Mouse (Mus musculus) A20 (cell line): Measurements from ENCODE around the gene Dhrs2.

ENCODE experiments used
- DNase-seq: peaks from one replicate; pipeline ENCODE4 v3.0.0-alpha.2; 2011; ENCODE audit warnings: low read depth, low spot score

Dhrs2 gene

GRCm38 (mm10) chr14:55221707-55222106 is at the start of gene Dhrs2:
TSS of gene Dhrs2 (plus strand) at chr14:55222007.
- DNase-seq: no peak

- no peak for DNase-seq
Measured at GRCm38 (mm10) chr14:55174164-55174563, 47.6 kb upstream of the Dhrs2 start.

DNA sequence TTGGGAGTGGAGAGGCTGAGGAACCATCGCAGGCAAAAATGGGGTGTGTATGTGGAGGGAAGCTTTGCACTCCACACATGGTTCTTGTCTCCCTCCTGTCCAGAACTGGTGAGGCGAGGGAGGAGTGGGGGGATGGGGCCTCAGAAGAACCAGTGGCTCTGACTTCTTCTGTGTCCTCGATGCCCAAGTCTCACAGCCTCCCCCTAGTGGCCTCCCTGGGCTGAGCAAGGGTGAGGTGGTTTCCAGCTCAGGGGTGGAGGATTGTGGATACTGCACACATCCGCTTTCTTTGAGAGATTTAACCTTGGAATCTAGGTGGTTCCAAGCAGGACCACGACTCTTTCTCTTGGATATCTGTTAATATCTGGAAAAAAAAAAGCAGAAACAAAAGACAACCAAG is 44.5 kb upstream of the Dhrs2 start:
- peak; percentile 61 for DNase-seq

DNA sequence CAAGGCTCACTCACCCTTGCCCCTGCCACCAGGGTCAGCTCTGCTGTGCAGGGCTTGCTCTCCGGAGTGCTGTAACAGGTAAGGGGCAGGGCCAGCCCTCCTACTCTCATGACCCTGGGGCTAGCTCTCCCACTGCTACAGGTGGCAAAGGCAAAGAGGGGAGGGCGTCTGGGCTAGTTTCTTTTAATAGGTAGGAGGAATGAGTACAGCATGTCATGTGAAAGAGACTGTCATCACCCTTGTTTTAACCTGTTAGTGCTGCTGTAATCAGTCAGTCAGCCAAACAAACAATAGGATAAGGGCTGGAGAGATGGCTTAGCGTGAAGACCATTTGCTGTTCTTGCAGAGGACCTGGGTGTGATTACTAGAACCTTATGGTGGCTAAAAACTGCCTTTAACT is 40.9 kb upstream of the Dhrs2 start:
- no peak for DNase-seq

DNA sequence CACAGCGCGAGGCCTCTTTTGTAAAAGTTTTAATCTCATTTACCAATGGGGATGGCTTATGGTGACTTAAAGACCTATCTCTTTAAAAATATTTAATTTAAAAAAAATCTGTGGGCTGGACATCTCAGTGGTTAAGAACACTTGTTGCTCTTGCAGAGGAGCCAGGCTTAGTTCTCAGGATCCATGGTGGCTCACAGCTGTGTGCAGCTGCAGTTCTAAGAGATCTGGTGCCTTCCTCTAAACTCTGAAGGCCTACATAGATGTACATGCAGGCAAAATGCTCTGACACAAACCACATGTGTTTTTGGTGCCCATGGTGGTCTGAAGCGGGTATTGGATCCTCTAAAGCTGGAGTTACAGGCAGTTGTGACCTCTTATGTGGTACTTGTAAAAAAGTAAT is 38.6 kb upstream of the Dhrs2 start:
- DNase-seq: no peak

DNA sequence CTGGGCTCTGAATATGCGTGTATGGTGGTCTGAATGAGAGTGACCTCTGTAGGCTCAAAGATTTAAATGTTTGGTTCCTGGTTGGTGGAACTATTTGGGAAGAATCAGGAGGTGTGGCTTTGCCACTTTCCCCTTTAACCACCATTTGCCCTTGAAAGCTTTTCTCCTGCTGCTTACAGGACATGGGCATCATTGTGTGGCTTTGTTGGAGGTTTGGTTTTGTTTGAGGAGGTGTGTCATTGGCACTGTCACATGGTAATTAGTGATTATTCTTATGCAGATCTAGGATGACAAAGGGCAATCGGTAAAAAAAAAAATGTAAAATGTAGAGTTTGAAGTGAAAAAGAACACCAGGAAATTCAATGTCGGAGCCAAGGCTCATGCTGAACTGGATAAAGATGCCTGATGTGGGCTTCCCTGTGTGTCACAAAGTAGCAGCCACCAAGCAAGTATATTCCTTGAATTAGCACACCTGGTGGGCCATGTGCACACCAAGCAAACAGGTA is 37.1 kb upstream of the Dhrs2 start:
- no peak for DNase-seq

DNA sequence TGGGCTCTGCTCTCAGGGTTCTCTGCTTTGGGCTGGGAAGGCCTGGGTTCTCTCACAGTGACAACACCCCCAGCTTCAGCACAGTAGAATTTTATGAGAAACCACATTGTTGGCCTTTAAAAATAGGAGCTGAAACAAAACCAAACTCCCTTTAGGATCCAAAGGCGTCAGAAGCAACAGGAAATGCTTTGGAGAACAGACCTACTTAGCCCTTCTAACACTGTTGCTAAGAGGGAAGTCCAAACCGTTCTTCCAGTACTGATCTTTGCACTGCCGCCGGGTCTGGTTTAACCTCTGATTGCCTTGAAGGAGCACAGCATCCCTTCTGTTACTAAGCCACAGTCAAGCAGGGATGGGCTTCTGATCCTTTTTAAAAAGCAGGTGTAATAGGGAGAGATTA is 33.3 kb upstream of the Dhrs2 start:
- DNase-seq: no peak

GRCm38 (mm10) chr14:55189351-55189769 is 32.4 kb upstream of the Dhrs2 start:
- no peak for DNase-seq

GRCm38 (mm10) chr14:55193354-55193753 is 28.5 kb upstream of the Dhrs2 start:
- DNase-seq: no peak

GRCm38 (mm10) chr14:55193876-55194635 is 27.8 kb upstream of the Dhrs2 start:
- DNase-seq: no peak

GRCm38 (mm10) chr14:55194786-55195185 is 27.0 kb upstream of the Dhrs2 start:
- no peak for DNase-seq

DNA sequence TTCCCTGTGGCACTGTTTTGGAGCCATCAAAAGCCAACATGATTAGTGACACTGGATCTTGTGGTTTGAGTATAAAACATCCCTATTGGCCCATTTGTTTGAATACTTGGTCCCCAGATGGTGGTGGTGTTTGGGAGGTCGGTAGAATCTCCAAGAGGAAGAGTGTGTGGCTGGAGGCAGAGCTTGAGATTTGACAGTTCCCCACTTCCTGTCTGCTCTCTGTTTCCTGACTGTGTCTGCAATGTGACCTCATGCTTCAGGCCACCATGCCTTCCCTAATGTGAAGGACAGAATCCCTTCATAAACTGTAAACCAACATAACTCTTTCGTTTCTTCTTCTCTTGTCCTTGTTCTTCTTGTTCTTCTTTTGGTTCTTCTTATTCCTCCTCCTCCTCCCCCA is 24.7 kb upstream of the Dhrs2 start:
- DNase-seq: no peak

GRCm38 (mm10) chr14:55198187-55198586 is 23.6 kb upstream of the Dhrs2 start:
- DNase-seq: no peak

- DNase-seq: no peak
Measured at GRCm38 (mm10) chr14:55204544-55204943, 17.3 kb upstream of the Dhrs2 start.

GRCm38 (mm10) chr14:55205045-55205750 is 16.6 kb upstream of the Dhrs2 start:
- no peak for DNase-seq

DNA sequence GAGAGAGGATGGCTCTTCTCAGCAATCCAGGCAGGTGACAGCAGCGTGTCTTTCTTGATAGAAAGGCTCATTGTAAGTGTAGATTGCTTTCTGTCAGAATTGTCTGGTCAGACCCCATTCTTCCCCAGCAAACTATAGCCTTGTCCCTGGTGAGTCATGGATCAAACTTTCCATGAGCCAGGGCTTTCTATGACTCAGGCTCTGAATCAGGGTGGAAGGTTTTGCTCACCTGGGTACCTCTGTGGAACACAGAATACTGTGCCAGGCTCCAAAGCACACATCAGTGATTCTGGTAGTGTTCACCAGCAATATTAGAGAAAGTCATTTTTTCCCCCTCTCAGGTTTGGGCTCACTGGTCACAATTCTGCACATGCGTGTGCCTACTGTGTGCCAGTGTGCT is 13.5 kb upstream of the Dhrs2 start:
- DNase-seq: no peak

DNA sequence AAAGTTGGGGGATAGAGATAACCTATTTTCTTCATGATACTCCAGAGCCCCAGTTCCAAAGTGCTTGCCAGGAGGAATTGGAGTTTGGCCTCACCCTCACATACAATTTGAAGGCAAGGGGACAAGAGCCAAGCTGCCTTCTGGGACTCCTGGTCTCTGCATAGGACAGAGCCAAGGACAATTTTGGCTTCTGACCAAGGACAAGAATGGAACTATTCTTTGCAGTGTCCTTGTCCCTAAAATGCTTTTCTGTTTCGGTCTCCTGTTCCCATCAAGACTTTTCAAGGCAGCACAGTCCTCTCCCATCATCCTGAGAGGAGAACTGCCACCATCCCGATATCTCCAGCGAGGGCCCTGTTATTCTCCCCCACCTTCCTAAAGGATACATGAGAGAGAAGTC is 8.2 kb upstream of the Dhrs2 start:
- DNase-seq: no peak

DNA sequence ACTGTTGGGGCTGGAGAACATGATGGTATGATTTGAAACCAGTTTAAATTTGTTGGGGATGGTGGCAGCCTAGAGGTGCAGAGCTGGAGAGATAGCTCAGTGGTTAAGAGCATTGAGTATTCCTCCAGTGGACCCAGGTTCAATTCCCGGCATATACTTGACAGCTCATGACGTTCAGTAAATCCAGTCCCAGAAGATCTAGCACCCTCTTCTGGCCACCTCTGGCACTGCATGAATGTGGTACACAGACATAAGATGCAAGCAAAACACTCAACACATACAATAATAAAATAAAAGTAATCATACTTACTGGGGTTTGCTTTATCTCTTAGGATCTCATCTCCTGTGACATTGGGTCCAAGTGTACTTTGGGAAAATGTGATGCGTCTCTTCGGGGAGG is 7.3 kb upstream of the Dhrs2 start:
- DNase-seq: peak; percentile 67

DNA sequence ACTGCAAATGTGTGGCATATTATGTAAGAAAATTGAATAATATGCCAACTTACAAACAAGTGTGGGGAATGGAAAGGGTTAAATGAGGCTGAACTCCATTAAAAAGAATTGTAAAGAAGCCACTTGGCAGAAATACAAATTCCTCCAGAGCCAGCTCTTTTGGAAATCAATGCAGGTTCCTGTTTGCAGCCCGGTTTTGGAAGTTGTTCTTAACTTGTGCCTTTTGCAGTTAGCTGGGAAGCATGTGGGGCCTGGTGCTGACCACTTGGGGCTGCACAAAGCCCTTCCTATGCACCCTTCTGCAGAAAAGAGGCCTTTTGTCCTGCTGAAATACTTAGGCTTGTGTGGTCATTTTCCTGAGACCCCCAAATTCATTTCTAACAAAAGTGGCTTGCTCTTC is 1.4 kb downstream of the Dhrs2 start:
- no peak for DNase-seq

GRCm38 (mm10) chr14:55234639-55235038 is 12.8 kb downstream of the Dhrs2 start:
- no peak for DNase-seq

- no peak for DNase-seq
Measured at GRCm38 (mm10) chr14:55236685-55237084, 14.9 kb downstream of the Dhrs2 start.

DNA sequence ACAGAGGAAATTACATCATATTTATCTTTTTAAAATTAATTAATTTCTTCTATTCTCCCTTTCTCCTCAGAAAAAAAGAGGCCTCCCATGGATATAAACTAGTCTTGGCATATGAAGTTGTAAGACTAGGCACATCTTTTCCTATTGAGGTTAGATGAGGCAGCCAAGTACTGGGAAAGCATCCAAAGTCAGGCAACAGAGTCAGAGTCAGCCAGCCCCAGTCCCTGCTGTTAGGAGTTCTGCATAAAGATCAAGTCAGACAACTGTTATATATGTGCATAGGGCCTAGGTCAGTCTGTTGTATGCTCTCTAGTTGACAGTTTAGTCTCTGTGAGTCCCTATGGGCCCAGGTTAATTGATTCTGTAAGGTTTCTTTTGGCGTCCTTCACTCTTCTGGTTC is 20.9 kb downstream of the Dhrs2 start:
- DNase-seq: no peak

DNA sequence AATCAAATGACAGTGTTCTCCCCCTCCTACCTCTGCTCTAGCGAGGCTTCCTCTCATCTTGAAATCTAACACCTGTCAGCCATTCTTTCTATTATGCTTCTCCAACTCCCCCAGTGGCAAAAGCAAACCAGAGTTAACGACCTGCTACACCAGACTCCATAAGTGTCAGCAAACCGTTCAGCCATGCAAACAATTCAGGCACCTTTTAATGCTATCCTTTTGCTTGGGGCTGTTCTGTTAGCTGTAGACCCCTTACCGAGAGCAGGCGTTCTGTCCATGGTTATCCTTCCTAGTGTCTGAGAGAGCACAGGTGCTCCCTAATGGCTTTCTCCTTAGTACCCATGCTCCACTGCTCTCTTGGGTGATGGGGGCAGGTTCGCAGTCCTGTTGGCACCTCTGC is 25.4 kb downstream of the Dhrs2 start:
- DNase-seq: no peak
